Mouse (Mus musculus): ENCODE data around the gene Dscam. TPM values are rescaled to one million over a fixed set of nuclear protein-coding genes. Genes with fewer than 3 reads are reported as not detected.

The Dscam gene
- polyA plus RNA-seq, 1 experiment from 2014 or later, result 0.13 TPM

GRCm38 (mm10) chr16:97060736-97061135, 109.8 kb downstream of the Dscam start:
- Histone ChIP-seq H3K27me3 (no peaks in the 10 kb centered on the region), H3K36me3 (no peaks in the 10 kb centered on the region), H3K9me3 (no peaks in the 10 kb centered on the region), H3K4me3 (no peak overlapping the region), H3K4me1 (no peaks in the 10 kb centered on the region), H3K27ac (no peak overlapping the region), H3K9ac (no peak overlapping the region), H3K4me2 (replicated peaks) (no peak overlapping the region)
- no peak for ATAC-seq (ENCODE audit: low FRiP score, low read depth)

DNA sequence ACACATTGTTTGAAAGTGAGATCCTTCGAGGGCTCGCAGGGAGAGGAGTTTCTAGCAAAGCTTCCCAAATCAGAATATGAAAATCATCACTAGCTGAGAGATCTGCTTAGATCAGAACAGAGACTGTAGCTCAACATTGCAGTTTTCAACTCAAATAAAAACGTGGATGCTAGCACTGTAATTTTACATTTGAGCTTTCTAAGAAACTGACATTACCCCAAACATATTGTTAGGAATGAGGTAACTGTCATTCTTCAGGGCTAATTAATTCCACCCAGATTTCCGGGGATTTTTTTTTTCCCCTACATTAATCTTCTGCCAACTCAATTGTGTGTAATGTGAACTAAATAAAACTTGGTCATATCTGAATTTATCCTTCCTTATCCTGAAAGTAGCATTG, 110.3 kb downstream of the Dscam start:
- ATAC-seq (ENCODE audit: low FRiP score, low read depth), result no peak
- no peaks in the 10 kb centered on the region for H3K9me3 ChIP-seq
- WGBS, result 79% methylated on average over 4 of the region's 4 CpGs

DNA sequence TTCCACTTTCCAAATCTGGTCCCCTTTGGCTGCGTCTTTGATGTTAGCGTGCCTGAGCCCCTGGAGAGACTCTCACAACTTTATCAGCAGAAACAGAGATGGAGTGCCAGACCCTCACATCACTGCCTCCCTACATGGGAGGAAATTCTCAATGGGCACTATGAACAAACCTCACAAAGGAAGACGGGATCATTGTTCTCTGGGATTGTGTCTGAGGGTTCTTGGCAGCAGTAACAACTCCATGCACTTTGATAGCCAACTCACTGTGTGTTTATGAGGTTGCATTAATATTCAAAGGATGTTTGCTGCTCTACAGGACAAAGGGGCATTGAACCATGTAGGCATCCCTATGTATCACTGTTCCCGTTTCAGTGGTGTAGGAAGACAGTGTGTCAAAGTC, 135.3 kb downstream of the Dscam start:
- H3K27ac ChIP-seq, result no peak overlapping the region
- no peak for ATAC-seq (ENCODE audit: low FRiP score, low read depth)

More for the DNA sequence above, 110.3 kb downstream of the Dscam start:
- H3K4me1 ChIP-seq, result no peaks in the 10 kb centered on the region
- H3K27me3 ChIP-seq, result no peaks in the 10 kb centered on the region
- no peak overlapping the region for H3K27ac ChIP-seq
- no peak overlapping the region for H3K4me3 ChIP-seq
- no peak overlapping the region for H3K9ac ChIP-seq
- H3K36me3 ChIP-seq, result no peaks in the 10 kb centered on the region
- H3K4me2 ChIP-seq (replicated peaks), result no peak overlapping the region

GRCm38 (mm10) chr16:97033540-97034058, 137.0 kb downstream of the Dscam start:
- Histone ChIP-seq H3K9me3 (no peaks in the 10 kb centered on the region), H3K9ac (no peak overlapping the region), H3K36me3 (no peaks in the 10 kb centered on the region), H3K4me2 (replicated peaks) (no peak overlapping the region), H3K4me3 (no peak overlapping the region), H3K27ac (no peak overlapping the region), H3K4me1 (no peaks in the 10 kb centered on the region), H3K27me3 (no peaks in the 10 kb centered on the region)
- WGBS, result 65% methylated on average over 3 of the region's 3 CpGs
- ATAC-seq (ENCODE audit: low FRiP score, low read depth), result no peak

More for the DNA sequence above, 135.3 kb downstream of the Dscam start:
- H3K4me3 ChIP-seq, result no peak overlapping the region
- no peaks in the 10 kb centered on the region for H3K36me3 ChIP-seq
- H3K9me3 ChIP-seq, result no peaks in the 10 kb centered on the region
- no peak overlapping the region for H3K9ac ChIP-seq
- H3K27me3 ChIP-seq, result no peaks in the 10 kb centered on the region
- WGBS, result 87% methylated on average over 4 of the region's 4 CpGs
- H3K4me1 ChIP-seq, result no peaks in the 10 kb centered on the region
- H3K4me2 ChIP-seq (replicated peaks), result no peak overlapping the region

- no peak overlapping the region for H3K27ac ChIP-seq
- no peak for ATAC-seq (ENCODE audit: low FRiP score, low read depth)
- no peaks in the 10 kb centered on the region for H3K27me3 ChIP-seq
- H3K36me3 ChIP-seq, result no peaks in the 10 kb centered on the region
- no peak overlapping the region for H3K4me3 ChIP-seq
- 63% methylated on average over 1 of the region's 1 CpGs for WGBS
- H3K4me2 ChIP-seq (replicated peaks), result no peak overlapping the region
- H3K9me3 ChIP-seq, result no peaks in the 10 kb centered on the region
- no peaks in the 10 kb centered on the region for H3K4me1 ChIP-seq
- no peak overlapping the region for H3K9ac ChIP-seq
These were observed 142.9 kb downstream of the Dscam start for GRCm38 (mm10) chr16:97027701-97028100.

DNA sequence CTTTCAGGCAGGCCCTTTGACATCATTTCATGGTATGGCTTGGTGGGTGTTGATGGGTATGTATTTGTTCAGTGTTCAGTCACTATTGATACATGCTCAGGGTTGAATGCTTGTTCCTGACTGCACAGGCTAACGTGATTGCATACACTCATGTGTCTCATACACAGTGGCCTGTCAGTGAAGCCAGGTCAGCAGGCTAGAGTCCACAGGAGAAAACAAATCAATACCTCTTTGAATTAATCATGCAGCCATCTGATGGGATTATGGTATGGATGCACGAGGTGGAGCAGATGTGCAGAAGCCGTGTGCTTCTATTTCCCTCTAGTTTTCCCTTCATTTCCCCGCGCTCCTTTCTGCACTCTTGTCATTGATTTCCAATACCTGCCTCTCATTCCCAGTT, 143.7 kb downstream of the Dscam start:
- H3K27me3 ChIP-seq, result no peaks in the 10 kb centered on the region
- no peaks in the 10 kb centered on the region for H3K4me1 ChIP-seq
- no peak overlapping the region for H3K9ac ChIP-seq
- H3K4me3 ChIP-seq, result no peak overlapping the region
- H3K4me2 ChIP-seq (replicated peaks), result no peak overlapping the region
- no peak overlapping the region for H3K27ac ChIP-seq
- no peak for ATAC-seq (ENCODE audit: low FRiP score, low read depth)
- no peaks in the 10 kb centered on the region for H3K36me3 ChIP-seq
- H3K9me3 ChIP-seq, result no peaks in the 10 kb centered on the region
- WGBS, result 88% methylated on average over 5 of the region's 5 CpGs

DNA sequence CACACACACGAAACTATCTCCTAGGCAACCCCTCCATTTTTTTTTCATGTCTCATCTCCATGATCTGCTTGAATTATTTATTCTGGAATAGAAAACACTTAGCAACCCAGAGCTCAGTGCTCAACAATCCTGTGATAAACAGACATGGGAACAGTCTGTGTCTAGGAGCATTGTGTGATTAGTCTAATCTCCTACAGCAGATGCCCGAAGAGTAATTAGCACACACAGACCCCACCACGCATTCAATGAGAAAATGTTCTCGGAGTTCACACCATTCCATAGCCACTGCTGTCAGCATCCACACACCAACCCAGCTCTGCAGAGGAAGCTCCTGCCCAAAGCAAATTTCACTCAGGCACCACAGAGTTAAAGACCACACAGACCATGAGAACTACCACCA, 146.1 kb downstream of the Dscam start:
- Histone ChIP-seq H3K27ac (no peak overlapping the region), H3K9me3 (no peaks in the 10 kb centered on the region), H3K4me3 (no peak overlapping the region), H3K4me2 (replicated peaks) (no peak overlapping the region), H3K36me3 (no peaks in the 10 kb centered on the region), H3K27me3 (no peaks in the 10 kb centered on the region), H3K4me1 (no peaks in the 10 kb centered on the region), H3K9ac (no peak overlapping the region)
- 71% methylated on average over 4 of the region's 4 CpGs for WGBS
- no peak for ATAC-seq (ENCODE audit: low FRiP score, low read depth)

- no peak overlapping the region for H3K4me3 ChIP-seq
- no peaks in the 10 kb centered on the region for H3K27me3 ChIP-seq
- no peaks in the 10 kb centered on the region for H3K9me3 ChIP-seq
- no peak overlapping the region for H3K4me2 ChIP-seq (replicated peaks)
- H3K4me1 ChIP-seq, result no peaks in the 10 kb centered on the region
- no peak overlapping the region for H3K9ac ChIP-seq
- 84% methylated on average over 6 of the region's 6 CpGs for WGBS
- H3K36me3 ChIP-seq, result no peaks in the 10 kb centered on the region
- ATAC-seq (ENCODE audit: low FRiP score, low read depth), result no peak
- no peak overlapping the region for H3K27ac ChIP-seq
These were observed 149.1 kb downstream of the Dscam start for GRCm38 (mm10) chr16:97021496-97021895.

DNA sequence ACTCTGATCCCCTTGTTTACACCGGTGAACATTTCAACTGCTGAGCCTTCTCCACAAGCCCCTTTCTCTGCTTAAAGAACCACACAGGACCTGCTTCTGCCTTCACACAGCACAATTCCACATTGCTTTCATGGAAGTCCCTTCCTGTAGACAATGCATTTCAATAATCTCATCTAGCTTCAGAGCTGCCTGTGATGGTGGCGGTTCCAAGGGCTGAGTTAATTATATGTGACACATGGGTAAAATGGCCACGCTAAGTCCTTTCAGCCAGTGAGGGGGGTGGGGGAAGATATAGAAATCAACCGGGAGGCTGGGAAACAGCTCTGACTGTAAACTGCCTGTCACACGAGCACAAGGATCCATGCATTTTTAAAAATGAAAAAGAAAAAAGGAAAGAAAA, 152.2 kb downstream of the Dscam start:
- H3K36me3 ChIP-seq, result no peaks in the 10 kb centered on the region
- H3K4me3 ChIP-seq, result no peak overlapping the region
- H3K27me3 ChIP-seq, result no peaks in the 10 kb centered on the region
- 58% methylated on average over 5 of the region's 5 CpGs for WGBS
- H3K4me1 ChIP-seq, result no peaks in the 10 kb centered on the region
- no peak overlapping the region for H3K4me2 ChIP-seq (replicated peaks)
- H3K27ac ChIP-seq, result no peak overlapping the region
- H3K9me3 ChIP-seq, result no peaks in the 10 kb centered on the region
- ATAC-seq (ENCODE audit: low FRiP score, low read depth), result no peak
- no peak overlapping the region for H3K9ac ChIP-seq

DNA sequence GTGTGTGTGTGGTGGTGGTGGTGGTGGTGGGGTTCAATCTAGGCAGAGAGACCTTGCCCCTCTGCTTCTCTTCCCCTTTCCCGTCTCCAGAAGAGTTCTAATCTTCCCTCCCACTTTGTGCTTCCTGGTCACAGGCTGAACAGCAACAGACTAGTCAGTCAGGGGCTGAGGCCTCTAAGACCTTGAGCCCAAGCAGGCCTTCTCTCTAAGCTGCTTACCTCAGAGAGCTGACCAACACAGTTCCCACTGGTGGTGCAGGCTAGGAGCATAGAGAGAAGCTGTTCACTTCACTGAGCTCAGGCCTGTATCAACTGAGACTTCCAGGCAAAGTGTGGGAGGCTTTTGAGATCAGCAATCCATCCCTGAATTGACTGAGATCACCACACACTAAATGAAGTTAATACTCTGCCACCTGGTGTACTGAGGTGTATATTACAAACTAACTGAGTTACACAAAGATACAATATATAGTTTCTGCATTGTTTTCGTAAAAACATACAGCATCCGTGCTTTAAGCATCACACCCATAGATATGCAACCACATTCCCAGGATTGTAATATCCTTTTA, 153.3 kb downstream of the Dscam start:
- Histone ChIP-seq H3K4me1 (no peaks in the 10 kb centered on the region), H3K9ac (no peak overlapping the region), H3K27me3 (no peaks in the 10 kb centered on the region), H3K9me3 (no peaks in the 10 kb centered on the region), H3K4me2 (replicated peaks) (no peak overlapping the region), H3K36me3 (no peaks in the 10 kb centered on the region), H3K27ac (no peak overlapping the region), H3K4me3 (no peak overlapping the region)
- 83% methylated on average over 3 of the region's 3 CpGs for WGBS
- no peak for ATAC-seq (ENCODE audit: low FRiP score, low read depth)

GRCm38 (mm10) chr16:97016244-97016850, 154.2 kb downstream of the Dscam start:
- Histone ChIP-seq H3K9ac (no peak overlapping the region), H3K27ac (no peak overlapping the region), H3K27me3 (no peaks in the 10 kb centered on the region), H3K4me1 (no peaks in the 10 kb centered on the region), H3K36me3 (no peaks in the 10 kb centered on the region), H3K9me3 (no peaks in the 10 kb centered on the region), H3K4me3 (no peak overlapping the region), H3K4me2 (replicated peaks) (no peak overlapping the region)
- WGBS, result 75% methylated on average over 2 of the region's 2 CpGs
- ATAC-seq (ENCODE audit: low FRiP score, low read depth), result no peak

GRCm38 (mm10) chr16:97014343-97014742, 156.2 kb downstream of the Dscam start:
- H3K4me3 ChIP-seq, result no peak overlapping the region
- no peak for ATAC-seq (ENCODE audit: low FRiP score, low read depth)
- H3K27me3 ChIP-seq, result no peaks in the 10 kb centered on the region
- H3K9ac ChIP-seq, result no peak overlapping the region
- no peaks in the 10 kb centered on the region for H3K9me3 ChIP-seq
- H3K36me3 ChIP-seq, result no peaks in the 10 kb centered on the region
- no peak overlapping the region for H3K4me2 ChIP-seq (replicated peaks)
- 0 out of 2 replicates have a peak, but pooled peaks cover 5% of the 10 kb centered on the region for H3K4me1 ChIP-seq
- WGBS, result 70% methylated on average over 3 of the region's 3 CpGs
- H3K27ac ChIP-seq, result no peak overlapping the region
